Mouse (Mus musculus) ES-E14 (cell line): ENCODE data around the gene Fhad1. TPM values are rescaled to one million over a fixed set of nuclear protein-coding genes. Genes with fewer than 3 reads are reported as not detected.

ENCODE experiments used
- DNase-seq: peaks from one replicate; pipeline ENCODE4 v3.0.0-alpha.2; 2013; ENCODE audit warnings: low read depth, low spot score
- H3K27ac ChIP-seq: 2 replicates; pipeline ENCODE4 v1.5.1; 2012; ENCODE audit warnings: low read depth, mild to moderate bottlenecking, low read length, moderate library complexity, mixed read lengths; ENCODE audit not compliant: poor library complexity, insufficient read depth, severe bottlenecking
- H3K36me3 ChIP-seq: 2 replicates; pipeline ENCODE4 v1.6.1; 2012; ENCODE audit warnings: mild to moderate bottlenecking, low read length, moderate library complexity, mixed read lengths; ENCODE audit not compliant: control insufficient read depth, poor library complexity, insufficient read depth, severe bottlenecking
- H3K4me1 ChIP-seq, 2 experiments: fragments of 150-350 bp in 1 of 2; sonication (generic) in 1 of 2; 2 replicates each; pipeline ENCODE4 v1.6.1; 2012; ENCODE audit warnings: low read length in 2 of 2, mild to moderate bottlenecking in 1 of 2, mixed read lengths in 1 of 2; ENCODE audit not compliant: control insufficient read depth in 2 of 2, insufficient read depth in 2 of 2, poor library complexity in 1 of 2
- H3K4me3 ChIP-seq, 2 experiments: fragments of 150-350 bp in 1 of 2; sonication (generic) in 1 of 2; 2 replicates each; pipeline ENCODE4 v1.5.1; 2012; ENCODE audit warnings: low read length in 2 of 2, low read depth in 1 of 2, mild to moderate bottlenecking in 1 of 2, mixed read lengths in 1 of 2; ENCODE audit not compliant: insufficient read depth in 1 of 2, poor library complexity in 1 of 2, severe bottlenecking in 1 of 2
- H3K9ac ChIP-seq: 2 replicates; pipeline ENCODE4 v1.6.1; 2012; ENCODE audit warnings: low read depth, mild to moderate bottlenecking, low read length, mixed read lengths; ENCODE audit not compliant: poor library complexity, insufficient read depth, severe bottlenecking
- H3K9me3 ChIP-seq: fragments of 150-350 bp; sonication (generic); 2 replicates; pipeline ENCODE4 v1.6.1; 2012; ENCODE audit warnings: low read depth, mild to moderate bottlenecking, low read length; ENCODE audit not compliant: control insufficient read depth, insufficient read depth
- CHD2 ChIP-seq: IDR thresholded peaks from 2 replicates; pipeline ENCODE4 v1.6.1; 2014; ENCODE audit warnings: mild to moderate bottlenecking, low read depth, low read length, inconsistent platforms
- HCFC1 ChIP-seq: IDR thresholded peaks from 2 replicates; pipeline ENCODE4 v1.6.1; 2012; ENCODE audit warnings: low read length, inconsistent platforms, borderline replicate concordance; ENCODE audit not compliant: insufficient read depth
- MAFK ChIP-seq: IDR thresholded peaks from 2 replicates; pipeline ENCODE4 v1.6.1; 2014; ENCODE audit warnings: mild to moderate bottlenecking, low read depth, low read length, inconsistent platforms; ENCODE audit not compliant: insufficient read depth
- ZC3H11A ChIP-seq: IDR thresholded peaks from 2 replicates; pipeline ENCODE4 v1.6.1; 2012; ENCODE audit warnings: low read depth, mild to moderate bottlenecking, inconsistent platforms, low read length, borderline replicate concordance
- ZNF384 ChIP-seq: IDR thresholded peaks from 2 replicates; pipeline ENCODE4 v1.6.1; 2012; ENCODE audit warnings: low read depth, low read length, inconsistent platforms
- in situ Hi-C, 2 experiments: fragments of 600-800 bp; cut with MboI; formaldehyde crosslinking; loops; one replicate each; pipeline ENCODE4 v1.15.1; 2025; ENCODE audit warnings: low sequenced_read_pairs in 2 of 2, inconsistent platforms in 1 of 2; ENCODE audit not compliant: unreplicated experiment in 2 of 2
- total RNA-seq: library from RNA; depleted of rRNA; stranded (reverse); fragments of 300-350 nt; gene quantifications from 2 replicates; pipeline ENCODE4 v1.2.3, GENCODE M21; 2012

The Fhad1 gene
- total RNA-seq, 1 experiment = 0.49 TPM

GRCm38 (mm10) chr4:141895772-141896171 is 119.1 kb downstream of the Fhad1 start:
- Histone ChIP-seq H3K27ac (no peak overlapping the region), H3K4me1 (no peaks in the 10 kb centered on the region)

GRCm38 (mm10) chr4:141893157-141893784 is 121.6 kb downstream of the Fhad1 start:
- no peak overlapping the region for H3K9ac ChIP-seq
- H3K27ac ChIP-seq = no peak overlapping the region
- TF ChIP-seq HCFC1 (no peak), MAFK (no peak)
- no peak for DNase-seq
- H3K4me1 ChIP-seq = no peaks in the 10 kb centered on the region
- in situ Hi-C loops = no loop called here
- H3K36me3 ChIP-seq = no peaks in the 10 kb centered on the region
- H3K9me3 ChIP-seq = no peaks in the 10 kb centered on the region
- H3K4me3 ChIP-seq = no peak overlapping the region

More at GRCm38 (mm10) chr4:141895772-141896171, 119.1 kb downstream of the Fhad1 start:
- no peak for TF ChIP-seq HCFC1
- TF ChIP-seq MAFK = no peak
- no peak for TF ChIP-seq ZNF384
- no peak for TF ChIP-seq CHD2
- TF ChIP-seq ZC3H11A = no peak
- H3K9me3 ChIP-seq = no peaks in the 10 kb centered on the region
- H3K4me3 ChIP-seq = no peak overlapping the region
- DNase-seq = no peak
- H3K9ac ChIP-seq = no peak overlapping the region
- in situ Hi-C loops = no loop called here
- H3K36me3 ChIP-seq = no peaks in the 10 kb centered on the region

- H3K36me3 ChIP-seq = no peaks in the 10 kb centered on the region
- H3K9me3 ChIP-seq = no peaks in the 10 kb centered on the region
- in situ Hi-C loops = no loop called here
- TF ChIP-seq MAFK = no peak
- TF ChIP-seq HCFC1 = no peak
- TF ChIP-seq ZC3H11A = no peak
- no peak for TF ChIP-seq ZNF384
- TF ChIP-seq CHD2 = no peak
- DNase-seq = no peak
- no peak overlapping the region for H3K4me3 ChIP-seq
- H3K4me1 ChIP-seq = peaks cover 0 to 9% of the 10 kb centered on the region in 2 experiments; a peak in 1 of 4 replicates
- H3K9ac ChIP-seq = no peak overlapping the region
- no peak overlapping the region for H3K27ac ChIP-seq
These were observed 128.4 kb downstream of the Fhad1 start for GRCm38 (mm10) chr4:141886385-141886968.

GRCm38 (mm10) chr4:141885451-141885850 is 129.4 kb downstream of the Fhad1 start:
- Histone ChIP-seq H3K36me3 (no peaks in the 10 kb centered on the region), H3K9ac (no peak overlapping the region), H3K27ac (no peak overlapping the region), H3K4me3 (no peak overlapping the region), H3K4me1 (peaks cover under 1 to 11% of the 10 kb centered on the region in 2 experiments; a peak in 1 of 4 replicates), H3K9me3 (no peaks in the 10 kb centered on the region)
- in situ Hi-C loops = no loop called here
- no peak for DNase-seq
- TF ChIP-seq HCFC1 (no peak), ZNF384 (no peak), ZC3H11A (no peak), CHD2 (no peak), MAFK (no peak)

GRCm38 (mm10) chr4:141882858-141883257 is 132.0 kb downstream of the Fhad1 start:
- in situ Hi-C loops = no loop called here
- Histone ChIP-seq H3K4me3 (no peak overlapping the region), H3K9me3 (no peaks in the 10 kb centered on the region), H3K4me1 (peaks cover 3 to 11% of the 10 kb centered on the region in 2 experiments; a peak in 2 of 4 replicates), H3K36me3 (no peaks in the 10 kb centered on the region), H3K27ac (no peak overlapping the region), H3K9ac (no peak overlapping the region)
- DNase-seq = no peak
- TF ChIP-seq MAFK (no peak), ZC3H11A (no peak), ZNF384 (no peak), CHD2 (no peak), HCFC1 (no peak)
